Mouse (Mus musculus) C3H10T1/2 (cell line): ENCODE data around the gene Kcnk4. TPM values are rescaled to one million over a fixed set of nuclear protein-coding genes. Genes with fewer than 3 reads are reported as not detected.

ENCODE experiments used
- polyA plus RNA-seq, 2 experiments: library from polyadenylated mRNA; unstranded; fragments of >200 nt; fragmentation: generic; extraction: Trizol; gene quantifications; one replicate each; pipeline ENCODE4 v1.2.1; 2012; ENCODE audit warnings: missing spikeins in 2 of 2

The Kcnk4 gene
- polyA plus RNA-seq: under 1 TPM; 0.08 to 0.28 TPM

GRCm38 (mm10) chr19:6934195-6934977, at the start of gene Kcnk4:
TSS of gene Kcnk4 (minus strand) at chr19:6934515.

GRCm38 (mm10) chr19:6980381-6981093, 46.2 kb upstream of the Kcnk4 start, which contains the start of gene Fkbp2:
TSS of gene Fkbp2 (minus strand) at chr19:6980501.

GRCm38 (mm10) chr19:6975537-6976521, 41.5 kb upstream of the Kcnk4 start, which contains the start of gene Plcb3:
TSS of gene Plcb3 (minus strand) at chr19:6976470.

GRCm38 (mm10) chr19:6974211-6975205, 40.2 kb upstream of the Kcnk4 start, which contains the start of gene Ppp1r14b:
TSS of gene Ppp1r14b (plus strand) at chr19:6974968.

GRCm38 (mm10) chr19:6942249-6942691, 8.0 kb upstream of the Kcnk4 start, which contains the start of gene Gpr137:
TSS of gene Gpr137 (minus strand) at chr19:6942480.

GRCm38 (mm10) chr19:6941372-6942248, 7.3 kb upstream of the Kcnk4 start, which contains the start of gene Bad:
TSS of gene Bad (plus strand) at chr19:6941861.

GRCm38 (mm10) chr19:6925307-6925573, 9.1 kb downstream of the Kcnk4 start, which contains the start of gene Catsperz:
TSS of gene Catsperz (minus strand) at chr19:6925380.

GRCm38 (mm10) chr19:6921647-6922567, 12.4 kb downstream of the Kcnk4 start, which contains the start of gene Esrra:
TSS of gene Esrra (minus strand) at chr19:6921813.

GRCm38 (mm10) chr19:6909507-6910289, 24.6 kb downstream of the Kcnk4 start, which contains the start of the genes Trmt112 and Prdx5:
TSS of gene Trmt112 (plus strand) at chr19:6909698.
TSS of gene Prdx5 (minus strand) at chr19:6910106.

Other genes starting within 250 kb of the Kcnk4 start
- 10 to 100 TPM; 52.0 to 84.8 TPM for gene Rps6ka4, start 93.9 kb downstream of the Kcnk4 start, polyA plus RNA-seq
- gene Ccdc88b, start 76.3 kb downstream of the Kcnk4 start, polyA plus RNA-seq: under 1 TPM; 0.08 to 0.25 TPM
- gene Trmt112, start 24.8 kb downstream of the Kcnk4 start, polyA plus RNA-seq: 100 to 1,000 TPM; 375 to 622 TPM
- 100 to 1,000 TPM; 235 to 247 TPM for gene Prdx5, start 24.4 kb downstream of the Kcnk4 start, polyA plus RNA-seq
- gene Esrra, start 12.7 kb downstream of the Kcnk4 start, polyA plus RNA-seq: 10 to 100 TPM; 14.9 to 28.8 TPM
- under 1 TPM in 1 of 2 experiments, not detected in 1; 0.34 TPM for gene Catsperz, start 9.1 kb downstream of the Kcnk4 start, polyA plus RNA-seq
- gene Bad, start 7.3 kb upstream of the Kcnk4 start, polyA plus RNA-seq: 100 to 1,000 TPM; 155 to 180 TPM
- gene Gpr137, start 8.0 kb upstream of the Kcnk4 start, polyA plus RNA-seq: 10 to 100 TPM; 42.4 to 50.3 TPM
- gene Ppp1r14b, start 40.5 kb upstream of the Kcnk4 start, polyA plus RNA-seq: 1,000 to 10,000 TPM in 1 of 2 experiments, 100 to 1,000 TPM in 1; 321 to 1,838 TPM
- gene Plcb3, start 42.0 kb upstream of the Kcnk4 start, polyA plus RNA-seq: 10 to 100 TPM; 14.8 to 39.5 TPM
- 100 to 1,000 TPM; 263 to 273 TPM for gene Fkbp2, start 46.0 kb upstream of the Kcnk4 start, polyA plus RNA-seq
- gene Vegfb, start 53.1 kb upstream of the Kcnk4 start, polyA plus RNA-seq: 100 to 1,000 TPM in 1 of 2 experiments, 10 to 100 TPM in 1; 97.7 to 101 TPM
- 10 to 100 TPM; 23.6 to 59.0 TPM for gene Dnajc4, start 58.1 kb upstream of the Kcnk4 start, polyA plus RNA-seq
- gene Nudt22, start 61.6 kb upstream of the Kcnk4 start, polyA plus RNA-seq: 10 to 100 TPM; 31.2 to 50.1 TPM
- gene Trpt1, start 61.6 kb upstream of the Kcnk4 start, polyA plus RNA-seq: 10 to 100 TPM in 1 of 2 experiments, 1 to 10 TPM in 1; 9.2 to 18.4 TPM
- gene Fermt3, start 85.0 kb upstream of the Kcnk4 start, polyA plus RNA-seq: under 1 TPM; 0.14 to 0.52 TPM
- 100 to 1,000 TPM; 158 to 173 TPM for gene Stip1, start 105.5 kb upstream of the Kcnk4 start, polyA plus RNA-seq
- 10 to 100 TPM; 11.8 to 33.4 TPM for gene Macrod1, start 122.3 kb upstream of the Kcnk4 start, polyA plus RNA-seq
- 1 to 10 TPM in 1 of 2 experiments, under 1 TPM in 1; 0.02 to 1.1 TPM for gene Flrt1, start 171.2 kb upstream of the Kcnk4 start, polyA plus RNA-seq